Comparison of ENCODE assay signal across 11 mouse cellular contexts in genomic region chr2:152781031-152781711, GRCm38 (mm10). TPM values are rescaled to one million over a fixed set of nuclear protein-coding genes. Genes with fewer than 3 reads are reported as not detected.
DNase-seq lines count a peak whose midpoint lies in the region; ATAC-seq lines count a peak whose summit lies in the region.
"Had no signal": no experiment of that assay in that cellular context is flagged by ENCODE, and none has a peak within 500 bp of the region (broad histone marks: within the 10 kb centered on the region; RNA-seq: fewer than 3 reads in every experiment).

No protein-coding gene starts in this region.

- no peaks in the 10 kb centered on the region for H3K9me3 ChIP-seq in heart, embryonic 10.5 days
- no peaks in the 10 kb centered on the region for H3K9me3 ChIP-seq in heart, embryonic 11.5 days (replicated peaks; ENCODE audit: control insufficient read depth, low read length)
- H3K9me3 ChIP-seq in intestine, embryonic 16.5 days (ENCODE audit: control insufficient read depth, low read length), result no peaks in the 10 kb centered on the region
- H3K9me3 ChIP-seq: embryonic facial prominence, embryonic 12.5 days; stomach, embryonic 15.5 days had no signal

- no peak overlapping the region for H3K4me2 ChIP-seq in heart, embryonic 11.5 days
- no peak overlapping the region for H3K4me2 ChIP-seq in intestine, embryonic 16.5 days (ENCODE audit: low read depth, low read length)
- H3K4me2 ChIP-seq: embryonic facial prominence, embryonic 12.5 days; lung, embryonic 14.5 days; stomach, embryonic 15.5 days had no signal

- ATAC-seq in heart, embryonic 11.5 days (replicated peaks; ENCODE audit: insufficient number of reproducible peaks, low FRiP score, low TSS enrichment), result no peak; the same call in 1 of the 2 replicates
- peak; percentile 43 for ATAC-seq in intestine, embryonic 16.5 days
- ATAC-seq in megakaryocyte progenitor cell, adult 5-6 weeks (replicated peaks; ENCODE audit: poor library complexity), result peak; percentile 29

- 86% methylated on average over 3 of the region's 3 CpGs for WGBS in heart, embryonic 10.5 days
- WGBS in heart, embryonic 11.5 days (ENCODE audit: insufficient replicate concordance), result 70% methylated on average over 3 of the region's 3 CpGs
- 81% methylated on average over 3 of the region's 3 CpGs for WGBS in intestine, embryonic 16.5 days

- no peak for DNase-seq in heart, embryonic 10.5 days (ENCODE audit: low spot score)
- DNase-seq in ovary, adult 18-20 months (ENCODE audit: low spot score), result peak; percentile 33
- no peak for DNase-seq in ovary, postnatal 14 days (ENCODE audit: low spot score)
- DNase-seq in spleen, adult 18-20 months, result no peak
- DNase-seq in cerebellum, adult 8-10 months, result no peak
- DNase-seq: lung, embryonic 14.5 days had no signal

- H3K27ac ChIP-seq in heart, embryonic 10.5 days, result peak overlapping the region; percentile 70
- H3K27ac ChIP-seq in heart, embryonic 11.5 days (ENCODE audit: low read depth, low read length), result no peak overlapping the region
- H3K27ac ChIP-seq in intestine, embryonic 16.5 days (ENCODE audit: low read length), result no peak overlapping the region
- H3K27ac ChIP-seq: embryonic facial prominence, embryonic 12.5 days; stomach, embryonic 15.5 days had no signal

- H3K4me1 ChIP-seq in heart, embryonic 10.5 days, result peaks cover 54% of the 10 kb centered on the region
- peaks cover 30% of the 10 kb centered on the region for H3K4me1 ChIP-seq in heart, embryonic 11.5 days (ENCODE audit: control insufficient read depth, insufficient read depth, low read length)
- H3K4me1 ChIP-seq in intestine, embryonic 16.5 days (ENCODE audit: control insufficient read depth, insufficient read depth, low read length), result peaks cover 23% of the 10 kb centered on the region
- H3K4me1 ChIP-seq: embryonic facial prominence, embryonic 12.5 days had no signal

- H3K9ac ChIP-seq in heart, embryonic 11.5 days (ENCODE audit: low read depth, low read length), result no peak overlapping the region
- H3K9ac ChIP-seq in intestine, embryonic 16.5 days (ENCODE audit: low read depth, low read length), result no peak overlapping the region
- H3K9ac ChIP-seq: embryonic facial prominence, embryonic 12.5 days; lung, embryonic 14.5 days; stomach, embryonic 15.5 days had no signal

- no peak overlapping the region for H3K4me3 ChIP-seq in heart, embryonic 10.5 days
- no peak overlapping the region for H3K4me3 ChIP-seq in heart, embryonic 11.5 days (ENCODE audit: low read depth, low read length)
- H3K4me3 ChIP-seq in intestine, embryonic 16.5 days (ENCODE audit: low read length), result no peak overlapping the region
- H3K4me3 ChIP-seq: embryonic facial prominence, embryonic 12.5 days; stomach, embryonic 15.5 days had no signal

- H3K27me3 ChIP-seq in heart, embryonic 10.5 days (ENCODE audit: insufficient read depth, poor library complexity, severe bottlenecking), result no peaks in the 10 kb centered on the region
- no peaks in the 10 kb centered on the region for H3K27me3 ChIP-seq in heart, embryonic 11.5 days (ENCODE audit: control insufficient read depth, insufficient read depth, low read length)
- H3K27me3 ChIP-seq in intestine, embryonic 16.5 days (replicated peaks; ENCODE audit: control insufficient read depth, insufficient read depth, low read length), result no peaks in the 10 kb centered on the region
- H3K27me3 ChIP-seq: embryonic facial prominence, embryonic 12.5 days; stomach, embryonic 15.5 days had no signal

- peaks cover 35% of the 10 kb centered on the region for H3K36me3 ChIP-seq in heart, embryonic 10.5 days
- H3K36me3 ChIP-seq in heart, embryonic 11.5 days (ENCODE audit: control insufficient read depth, insufficient read depth, low read length), result peaks cover 6% of the 10 kb centered on the region; the same call in 1 of the 2 replicates
- H3K36me3 ChIP-seq in intestine, embryonic 16.5 days (ENCODE audit: control insufficient read depth, insufficient read depth, low read length), result peaks cover 8% of the 10 kb centered on the region; the same call in 1 of the 2 replicates

RNA-seq across cellular contexts. Expression of gene Cox4i2, which starts 27.2 kb away (rescaled TPM):
- 18.8 and 21.1 TPM in 2 replicates for polyA plus RNA-seq in heart, embryonic 10.5 days (2016; fragmentation: Nextera tagmentation; extraction: Ambion mirVana)
- 22.4 and 22.5 TPM in 2 replicates for polyA plus RNA-seq in heart, embryonic 11.5 days (2014; fragmentation: Nextera tagmentation; extraction: Ambion mirVana)
- 14.8 and 15.3 TPM in 2 replicates for polyA plus RNA-seq in intestine, embryonic 16.5 days (2015; fragmentation: Nextera tagmentation; extraction: Ambion mirVana)
- total RNA-seq in megakaryocyte progenitor cell, adult 5-6 weeks (2015), result 1.4 and 1.5 TPM in 2 replicates
- total RNA-seq in megakaryocyte progenitor cell, adult 5-6 weeks (2017), result 1.8 TPM in 1 of 2 replicates, not detected in the other

RNA-seq across cellular contexts. Expression of gene Id1, which starts 45.1 kb away (rescaled TPM):
- polyA plus RNA-seq in heart, embryonic 10.5 days (2016; fragmentation: Nextera tagmentation; extraction: Ambion mirVana), result 92.5 and 124 TPM in 2 replicates
- 95.3 and 98.1 TPM in 2 replicates for polyA plus RNA-seq in heart, embryonic 11.5 days (2014; fragmentation: Nextera tagmentation; extraction: Ambion mirVana)
- polyA plus RNA-seq in intestine, embryonic 16.5 days (2015; fragmentation: Nextera tagmentation; extraction: Ambion mirVana), result 96.1 and 107 TPM in 2 replicates
- total RNA-seq in megakaryocyte progenitor cell, adult 5-6 weeks (2015), result 8.3 and 11.7 TPM in 2 replicates
- total RNA-seq in megakaryocyte progenitor cell, adult 5-6 weeks (2017), result 3.6 and 7.1 TPM in 2 replicates

RNA-seq across cellular contexts. Expression of gene Bcl2l1, which starts 50.4 kb away (rescaled TPM):
- 72.8 and 76.2 TPM in 2 replicates for polyA plus RNA-seq in heart, embryonic 10.5 days (2016; fragmentation: Nextera tagmentation; extraction: Ambion mirVana)
- polyA plus RNA-seq in heart, embryonic 11.5 days (2014; fragmentation: Nextera tagmentation; extraction: Ambion mirVana), result 69.8 and 73.1 TPM in 2 replicates
- polyA plus RNA-seq in intestine, embryonic 16.5 days (2015; fragmentation: Nextera tagmentation; extraction: Ambion mirVana), result 65.8 and 66.8 TPM in 2 replicates
- 8.1 and 10.2 TPM in 2 replicates for total RNA-seq in megakaryocyte progenitor cell, adult 5-6 weeks (2015)
- total RNA-seq in megakaryocyte progenitor cell, adult 5-6 weeks (2017), result 13.5 and 18.4 TPM in 2 replicates
